Mouse (Mus musculus): ENCODE data around the gene Nat14.
"Not testable (repeated sequence)": the region's sequence is repeated elsewhere in the genome, so short reads cannot be mapped to it uniquely, and the experiment has no call there.

The Nat14 gene

GRCm38 (mm10) chr7:4921824-4922482 lies at the start of gene Nat14:
TSS of gene Nat14 (plus strand) at chr7:4922028.
- DNase-seq = no peak

GRCm38 (mm10) chr7:4876753-4877221 lies 45.0 kb upstream of the Nat14 start, which contains the start of gene Isoc2a:
TSS of gene Isoc2a (plus strand) at chr7:4877153.
- DNase-seq = peak; percentile 75

GRCm38 (mm10) chr7:4877226-4877625 lies 44.6 kb upstream of the Nat14 start:
- DNase-seq = no peak

- no peak for DNase-seq
Observed at GRCm38 (mm10) chr7:4878186-4878585, 43.6 kb upstream of the Nat14 start.

- DNase-seq = not testable (repeated sequence)
Observed at GRCm38 (mm10) chr7:4879036-4879435, 42.8 kb upstream of the Nat14 start.

GRCm38 (mm10) chr7:4886680-4887079 lies 35.1 kb upstream of the Nat14 start:
- no peak for DNase-seq

GRCm38 (mm10) chr7:4895186-4895585 lies 26.6 kb upstream of the Nat14 start:
- no peak for DNase-seq

GRCm38 (mm10) chr7:4898851-4899648 lies 22.8 kb upstream of the Nat14 start:
- no peak for DNase-seq

- no peak for DNase-seq
Observed at GRCm38 (mm10) chr7:4899649-4900522, 21.9 kb upstream of the Nat14 start.

- DNase-seq = no peak
Observed at GRCm38 (mm10) chr7:4900523-4900851, 21.3 kb upstream of the Nat14 start.

- peak; percentile 58 for DNase-seq
Observed at GRCm38 (mm10) chr7:4901171-4901570, 20.7 kb upstream of the Nat14 start.

GRCm38 (mm10) chr7:4902404-4902803 lies 19.4 kb upstream of the Nat14 start:
- DNase-seq = no peak

GRCm38 (mm10) chr7:4906466-4906950 lies 15.3 kb upstream of the Nat14 start, which contains the start of gene Gm36210:
TSS of gene Gm36210 (minus strand) at chr7:4906516.
- no peak for DNase-seq

GRCm38 (mm10) chr7:4911561-4911960 lies 10.3 kb upstream of the Nat14 start:
- peak; percentile 80 for DNase-seq

- DNase-seq = no peak
Observed at GRCm38 (mm10) chr7:4912248-4912647, 9.6 kb upstream of the Nat14 start.

- peak; percentile 96 for DNase-seq
Observed at GRCm38 (mm10) chr7:4915007-4915665, 6.7 kb upstream of the Nat14 start, which contains the start of gene Zfp628. TSS of gene Zfp628 (plus strand) at chr7:4915217.

GRCm38 (mm10) chr7:4915669-4916416 lies 6.0 kb upstream of the Nat14 start:
- peak; percentile 38 for DNase-seq

- DNase-seq = no peak
Observed at GRCm38 (mm10) chr7:4917494-4917893, 4.3 kb upstream of the Nat14 start.

GRCm38 (mm10) chr7:4918681-4919080 lies 3.1 kb upstream of the Nat14 start:
- no peak for DNase-seq

GRCm38 (mm10) chr7:4919096-4919495 lies 2.7 kb upstream of the Nat14 start:
- DNase-seq = no peak

- no peak for DNase-seq
Observed at GRCm38 (mm10) chr7:4919971-4920370, 1.9 kb upstream of the Nat14 start.

- DNase-seq = no peak
Observed at GRCm38 (mm10) chr7:4920496-4920895, 1.3 kb upstream of the Nat14 start.

All from right cerebral cortex, postnatal 4 days (tissue).